ENCODE assay signal across 10 mouse cellular contexts in genomic region chr9:44607306-44607705, GRCm38 (mm10). TPM values are rescaled to one million over a fixed set of nuclear protein-coding genes. Genes with fewer than 3 reads are reported as not detected.
DNase-seq lines count a peak whose midpoint lies in the region; ATAC-seq and TF ChIP-seq lines count a peak whose summit lies in the region.
"Had no signal": no experiment of that assay in that cellular context is flagged by ENCODE, and none has a peak within 500 bp of the region (broad histone marks: within the 10 kb centered on the region; RNA-seq: fewer than 3 reads in every experiment).

No protein-coding gene starts in this region.

- no peak for TF ChIP-seq CTCF in olfactory bulb, adult 2 months (IDR thresholded peaks at IDR 0.05; ENCODE audit: insufficient read depth, low read depth, low read length)

- H3K9me3 ChIP-seq in lung, embryonic 15.5 days: no peaks in the 10 kb centered on the region
- no peaks in the 10 kb centered on the region for H3K9me3 ChIP-seq in forebrain, embryonic 15.5 days
- H3K9me3 ChIP-seq in limb, embryonic 12.5 days: no peaks in the 10 kb centered on the region

- WGBS in lung, embryonic 15.5 days: 41% methylated on average over 4 of the region's 4 CpGs
- 66% methylated on average over 4 of the region's 4 CpGs for WGBS in forebrain, embryonic 15.5 days
- 68% methylated on average over 4 of the region's 4 CpGs for WGBS in limb, embryonic 12.5 days
- WGBS in olfactory bulb, adult 2 months: 11% methylated on average over 4 of the region's 4 CpGs

- H3K4me3 ChIP-seq in lung, embryonic 15.5 days: peak overlapping the region; percentile 11
- H3K4me3 ChIP-seq in forebrain, embryonic 15.5 days: peak overlapping the region; percentile 98; the same call in 1 of the 2 replicates
- peak overlapping the region; percentile 98 for H3K4me3 ChIP-seq in limb, embryonic 12.5 days (replicated peaks)
- H3K4me3 ChIP-seq in olfactory bulb, adult 2 months (ENCODE audit: insufficient read depth, low read depth, low read length): 0 out of 2 replicates have a peak overlapping the region, but pooled peaks have one; percentile 17

- peaks cover 44% of the 10 kb centered on the region for H3K36me3 ChIP-seq in lung, embryonic 15.5 days
- H3K36me3 ChIP-seq in forebrain, embryonic 15.5 days: peaks cover 38% of the 10 kb centered on the region
- peaks cover 51% of the 10 kb centered on the region for H3K36me3 ChIP-seq in limb, embryonic 12.5 days

- H3K27me3 ChIP-seq in lung, embryonic 15.5 days: no peaks in the 10 kb centered on the region
- H3K27me3 ChIP-seq in forebrain, embryonic 15.5 days: no peaks in the 10 kb centered on the region
- no peaks in the 10 kb centered on the region for H3K27me3 ChIP-seq in limb, embryonic 12.5 days

- H3K4me2 ChIP-seq in lung, embryonic 15.5 days: peak overlapping the region; percentile 68
- H3K4me2 ChIP-seq in forebrain, embryonic 15.5 days (replicated peaks): peak overlapping the region; percentile 53
- peak overlapping the region; percentile 72 for H3K4me2 ChIP-seq in limb, embryonic 12.5 days

- ATAC-seq in lung, embryonic 15.5 days (ENCODE audit: borderline replicate concordance, extremely low read depth, low FRiP score, low TSS enrichment): no peak
- no peak for ATAC-seq in forebrain, embryonic 15.5 days (replicated peaks)
- no peak for ATAC-seq in limb, embryonic 12.5 days (ENCODE audit: insufficient number of reproducible peaks, insufficient read depth, low FRiP score, low TSS enrichment, low read depth)

- H3K9ac ChIP-seq in lung, embryonic 15.5 days: no peak overlapping the region; the same call in 1 of the 2 replicates
- no peak overlapping the region for H3K9ac ChIP-seq in forebrain, embryonic 15.5 days (replicated peaks)
- H3K9ac ChIP-seq in limb, embryonic 12.5 days (replicated peaks): 0 out of 2 replicates have a peak overlapping the region, but pooled peaks have one; percentile 1

- DNase-seq in lung, postnatal 4 days: no peak
- no peak for DNase-seq in ovary, adult 18-20 months (ENCODE audit: low spot score)
- DNase-seq in thymus, postnatal 0 days (ENCODE audit: low spot score): no peak
- no peak for DNase-seq in adrenal gland, postnatal 10 days
- DNase-seq: cerebellum, adult 2 months had no signal

- TF ChIP-seq POLR2A in olfactory bulb, adult 2 months (IDR thresholded peaks at IDR 0.05; ENCODE audit: insufficient read depth, low read depth, low read length): no peak

- H3K4me1 ChIP-seq in lung, embryonic 15.5 days: peaks cover 29% of the 10 kb centered on the region
- peaks cover 49% of the 10 kb centered on the region for H3K4me1 ChIP-seq in forebrain, embryonic 15.5 days
- H3K4me1 ChIP-seq in limb, embryonic 12.5 days (replicated peaks): peaks cover 25% of the 10 kb centered on the region
- H3K4me1 ChIP-seq in olfactory bulb, adult 2 months (ENCODE audit: control insufficient read depth, insufficient read depth, low read length): peaks cover 10% of the 10 kb centered on the region

- no peak overlapping the region for H3K27ac ChIP-seq in lung, embryonic 15.5 days
- H3K27ac ChIP-seq in forebrain, embryonic 15.5 days (replicated peaks): no peak overlapping the region
- no peak overlapping the region for H3K27ac ChIP-seq in limb, embryonic 12.5 days
- no peak overlapping the region for H3K27ac ChIP-seq in olfactory bulb, adult 2 months (ENCODE audit: insufficient read depth, low read depth, low read length)

RNA-seq across cellular contexts. Expression of gene Ddx6, which starts 2.6 kb away (rescaled TPM):
- polyA plus RNA-seq in lung, embryonic 15.5 days (2015; fragmentation: Nextera tagmentation; extraction: Ambion mirVana): 20.7 and 22.5 TPM in 2 replicates
- polyA plus RNA-seq in forebrain, embryonic 15.5 days (2015; fragmentation: Nextera tagmentation; extraction: Ambion mirVana): 22.9 and 23.1 TPM in 2 replicates
- polyA plus RNA-seq in limb, embryonic 12.5 days (2016; fragmentation: Nextera tagmentation; extraction: Ambion mirVana): 26.3 and 32.6 TPM in 2 replicates
- polyA plus RNA-seq in olfactory bulb, adult 2 months (2012; ENCODE audit: insufficient read depth, insufficient read length, low replicate concordance, missing spikeins): 157 and 168 TPM in 2 replicates
- polyA plus RNA-seq in thymus, postnatal 0 days (2015; fragmentation: Nextera tagmentation; extraction: Ambion mirVana): 22.2 and 29.5 TPM in 2 replicates
- 100 to 1,000 TPM; 106 to 118 TPM for total RNA-seq in adrenal gland, postnatal 10 days (2021)

RNA-seq across cellular contexts. Expression of gene Cxcr5, which starts 45.6 kb away (rescaled TPM):
- polyA plus RNA-seq in lung, embryonic 15.5 days (2015; fragmentation: Nextera tagmentation; extraction: Ambion mirVana): not detected in 2 replicates
- 0.06 TPM in 1 of 2 replicates, not detected in the other for polyA plus RNA-seq in forebrain, embryonic 15.5 days (2015; fragmentation: Nextera tagmentation; extraction: Ambion mirVana)
- polyA plus RNA-seq in limb, embryonic 12.5 days (2016; fragmentation: Nextera tagmentation; extraction: Ambion mirVana): not detected in 2 replicates
- polyA plus RNA-seq in olfactory bulb, adult 2 months (2012; ENCODE audit: insufficient read depth, insufficient read length, low replicate concordance, missing spikeins): not detected in 2 replicates
- polyA plus RNA-seq in thymus, postnatal 0 days (2015; fragmentation: Nextera tagmentation; extraction: Ambion mirVana): 1.4 and 1.5 TPM in 2 replicates
- total RNA-seq in adrenal gland, postnatal 10 days (2021): 1 to 10 TPM; 1.0 to 1.4 TPM
- total RNA-seq: megakaryocyte progenitor cell, adult 5-6 weeks had no signal

Comparison
In these comparisons a context has a peak if more than half of its experiments do, and no peak if none do; other contexts are left out.
1. H3K4me3 ChIP-seq: peak in every context shown above with its lines; median percentile 98 in forebrain, embryonic 15.5 days; 98 in limb, embryonic 12.5 days; 17 in olfactory bulb, adult 2 months; 11 in lung, embryonic 15.5 days.